Mouse (Mus musculus) heart, embryonic 13.5 days (tissue): Measurements from ENCODE around the gene Oxld1. TPM values are rescaled to one million over a fixed set of nuclear protein-coding genes. Genes with fewer than 3 reads are reported as not detected.

Experiments
- ATAC-seq: fragments of 200-750 bp; cut with Nextera tagmentation; 2 replicates; pipeline ENCODE4 v1.8.0; 2017; ENCODE audit warnings: moderate TSS enrichment; ENCODE audit not compliant: insufficient number of reproducible peaks, low FRiP score, low TSS enrichment; ENCODE audit errors: extremely low read depth
- H3K27ac ChIP-seq: fragments of 300-500 bp; sonication (generic); replicated peaks from 2 replicates; pipeline ENCODE4 v1.5.1; 2015; ENCODE audit warnings: moderate library complexity, mild to moderate bottlenecking, inconsistent platforms
- H3K27me3 ChIP-seq: fragments of 300-500 bp; sonication (generic); replicated peaks from 2 replicates; pipeline ENCODE4 v1.6.1; 2015; ENCODE audit warnings: mild to moderate bottlenecking, inconsistent platforms
- H3K36me3 ChIP-seq: fragments of 300-500 bp; sonication (generic); 2 replicates; pipeline ENCODE4 v1.6.1; 2015; ENCODE audit warnings: mild to moderate bottlenecking, inconsistent platforms
- H3K4me1 ChIP-seq: fragments of 300-500 bp; sonication (generic); 2 replicates; pipeline ENCODE4 v1.6.1; 2015; ENCODE audit warnings: inconsistent platforms
- H3K4me2 ChIP-seq: fragments of 300-500 bp; sonication (generic); 2 replicates; pipeline ENCODE4 v1.6.1; 2015; ENCODE audit warnings: inconsistent platforms, mild to moderate bottlenecking, moderate library complexity
- H3K4me3 ChIP-seq: fragments of 300-500 bp; sonication (generic); 2 replicates; pipeline ENCODE4 v1.5.1; 2015; ENCODE audit warnings: moderate library complexity, mild to moderate bottlenecking, inconsistent platforms
- H3K9ac ChIP-seq: fragments of 300-500 bp; sonication (generic); 2 replicates; pipeline ENCODE4 v1.6.1; 2015; ENCODE audit warnings: inconsistent platforms, mild to moderate bottlenecking, moderate library complexity
- H3K9me3 ChIP-seq: fragments of 300-500 bp; sonication (generic); 2 replicates; pipeline ENCODE4 v1.6.1; 2016; ENCODE audit warnings: inconsistent platforms
- WGBS: fragments of 180-500 bp; shearing (Covaris S2); methylation state at CpG from one replicate; pipeline ENCODE4 v1.1.7; 2015; ENCODE audit warnings: mixed read lengths; 5-methylcytosine and 5-hydroxymethylcytosine counted together
- polyA plus RNA-seq: library from polyadenylated mRNA; unstranded; fragments of >200 nt; fragmentation: Nextera tagmentation; extraction: Ambion mirVana; gene quantifications from 2 replicates; pipeline ENCODE4 v1.2.1, GENCODE M21; 2015

The Oxld1 gene
- polyA plus RNA-seq, 1 experiment from 2014 or later = 14.2 TPM

- Histone ChIP-seq H3K27ac (no peak overlapping the region), H3K36me3 (peaks cover 80% of the 10 kb centered on the region), H3K9ac (no peak overlapping the region), H3K27me3 (no peaks in the 10 kb centered on the region), H3K4me2 (no peak overlapping the region), H3K4me1 (peaks cover 10% of the 10 kb centered on the region), H3K9me3 (no peaks in the 10 kb centered on the region), H3K4me3 (no peak overlapping the region)
- WGBS = 95% methylated on average over 6 of the region's 6 CpGs
- ATAC-seq = no peak
These were observed 14.2 kb upstream of the Oxld1 start for GRCm38 (mm10) chr11:120472052-120472451.

GRCm38 (mm10) chr11:120467736-120468092, 9.8 kb upstream of the Oxld1 start:
- Histone ChIP-seq H3K4me2 (peak overlapping the region; percentile 95), H3K4me1 (peaks cover 25% of the 10 kb centered on the region), H3K9me3 (no peaks in the 10 kb centered on the region), H3K27ac (peak overlapping the region; percentile 46), H3K36me3 (peaks cover 67% of the 10 kb centered on the region), H3K9ac (peak overlapping the region; percentile 91), H3K27me3 (no peaks in the 10 kb centered on the region), H3K4me3 (peak overlapping the region; percentile 85)
- ATAC-seq = peak; percentile 45; the same call in 1 of the 2 replicates
- WGBS = 1% methylated on average over 33 of the region's 33 CpGs

GRCm38 (mm10) chr11:120467051-120467735, 9.3 kb upstream of the Oxld1 start, which contains the start of gene Arl16:
Arl16 (minus strand) TSS chr11:120467607.
- H3K9me3 ChIP-seq = no peaks in the 10 kb centered on the region
- H3K4me3 ChIP-seq = peak within 1 kb of the TSS; percentile 85
- peaks cover 25% of the 10 kb centered on the region for H3K4me1 ChIP-seq
- WGBS = under 1% methylated on average over 54 of the region's 54 CpGs
- peak; percentile 99 for ATAC-seq
- peak within 1 kb of the TSS; percentile 73 for H3K27ac ChIP-seq
- peak within 1 kb of the TSS; percentile 91 for H3K9ac ChIP-seq
- H3K36me3 ChIP-seq = peaks cover 67% of the 10 kb centered on the region
- peak within 1 kb of the TSS; percentile 95 for H3K4me2 ChIP-seq
- H3K27me3 ChIP-seq = no peaks in the 10 kb centered on the region

GRCm38 (mm10) chr11:120465521-120465920, 7.7 kb upstream of the Oxld1 start:
- peak overlapping the region; percentile 6; the same call in 1 of the 2 replicates for H3K27ac ChIP-seq
- peaks cover 25% of the 10 kb centered on the region for H3K4me1 ChIP-seq
- 78% methylated on average over 4 of the region's 4 CpGs for WGBS
- no peaks in the 10 kb centered on the region for H3K9me3 ChIP-seq
- peaks cover 67% of the 10 kb centered on the region for H3K36me3 ChIP-seq
- H3K4me3 ChIP-seq = peak overlapping the region; percentile 85
- peak overlapping the region; percentile 95 for H3K4me2 ChIP-seq
- no peak overlapping the region for H3K9ac ChIP-seq
- no peak for ATAC-seq
- H3K27me3 ChIP-seq = no peaks in the 10 kb centered on the region

- ATAC-seq = no peak
- H3K4me2 ChIP-seq = no peak overlapping the region
- H3K27ac ChIP-seq = no peak overlapping the region
- peaks cover 27% of the 10 kb centered on the region for H3K4me1 ChIP-seq
- peaks cover 64% of the 10 kb centered on the region for H3K36me3 ChIP-seq
- H3K27me3 ChIP-seq = no peaks in the 10 kb centered on the region
- H3K9me3 ChIP-seq = no peaks in the 10 kb centered on the region
- no peak overlapping the region for H3K9ac ChIP-seq
- WGBS = 88% methylated on average over 5 of the region's 5 CpGs
- H3K4me3 ChIP-seq = no peak overlapping the region
These were observed 6.5 kb upstream of the Oxld1 start for GRCm38 (mm10) chr11:120464365-120464764.

- Histone ChIP-seq H3K36me3 (peaks cover 62% of the 10 kb centered on the region), H3K9me3 (no peaks in the 10 kb centered on the region), H3K9ac (no peak overlapping the region), H3K27me3 (no peaks in the 10 kb centered on the region), H3K27ac (no peak overlapping the region), H3K4me1 (peaks cover 32% of the 10 kb centered on the region), H3K4me3 (no peak overlapping the region), H3K4me2 (no peak overlapping the region)
- no peak for ATAC-seq
- 89% methylated on average over 2 of the region's 2 CpGs for WGBS
These were observed 5.7 kb upstream of the Oxld1 start for GRCm38 (mm10) chr11:120463536-120463935.

- Histone ChIP-seq H3K4me1 (peaks cover 26% of the 10 kb centered on the region), H3K27me3 (no peaks in the 10 kb centered on the region), H3K4me2 (peak overlapping the region; percentile 97), H3K36me3 (peaks cover 56% of the 10 kb centered on the region), H3K9ac (peak overlapping the region; percentile 99), H3K9me3 (no peaks in the 10 kb centered on the region), H3K4me3 (peak overlapping the region; percentile 94), H3K27ac (peak overlapping the region; percentile 93; the same call in 1 of the 2 replicates)
- WGBS = 63% methylated on average over 6 of the region's 6 CpGs
- ATAC-seq = no peak
These were observed 1.2 kb upstream of the Oxld1 start for GRCm38 (mm10) chr11:120458847-120459597.

GRCm38 (mm10) chr11:120457370-120457769, 498 bp downstream of the Oxld1 start:
- no peak for ATAC-seq

GRCm38 (mm10) chr11:120455413-120455812, 2.5 kb downstream of the Oxld1 start:
- no peaks in the 10 kb centered on the region for H3K9me3 ChIP-seq
- H3K4me3 ChIP-seq = no peak overlapping the region
- H3K27me3 ChIP-seq = no peaks in the 10 kb centered on the region; the same call in 1 of the 2 replicates
- no peak overlapping the region for H3K27ac ChIP-seq
- 90% methylated on average over 7 of the region's 7 CpGs for WGBS
- H3K36me3 ChIP-seq = peaks cover 22% of the 10 kb centered on the region
- H3K4me1 ChIP-seq = peaks cover 26% of the 10 kb centered on the region
- no peak for ATAC-seq
- H3K4me2 ChIP-seq = no peak overlapping the region
- H3K9ac ChIP-seq = no peak overlapping the region

More at GRCm38 (mm10) chr11:120457370-120457769, 498 bp downstream of the Oxld1 start:
- Histone ChIP-seq H3K36me3 (peaks cover 40% of the 10 kb centered on the region), H3K27me3 (no peaks in the 10 kb centered on the region; the same call in 1 of the 2 replicates), H3K4me1 (peaks cover 26% of the 10 kb centered on the region), H3K27ac (peak overlapping the region; percentile 93), H3K4me2 (peak overlapping the region; percentile 97), H3K9me3 (no peaks in the 10 kb centered on the region), H3K9ac (peak overlapping the region; percentile 99), H3K4me3 (peak overlapping the region; percentile 94)
- 16% methylated on average over 14 of the region's 14 CpGs for WGBS

- H3K4me3 ChIP-seq = no peak overlapping the region
- H3K9me3 ChIP-seq = no peaks in the 10 kb centered on the region
- no peaks in the 10 kb centered on the region; the same call in 1 of the 2 replicates for H3K27me3 ChIP-seq
- no peak overlapping the region for H3K4me2 ChIP-seq
- 92% methylated on average over 4 of the region's 4 CpGs for WGBS
- H3K9ac ChIP-seq = no peak overlapping the region
- peaks cover 26% of the 10 kb centered on the region for H3K4me1 ChIP-seq
- peaks cover 19% of the 10 kb centered on the region for H3K36me3 ChIP-seq
- no peak for ATAC-seq
- no peak overlapping the region for H3K27ac ChIP-seq
These were observed 2.9 kb downstream of the Oxld1 start for GRCm38 (mm10) chr11:120454965-120455364.

GRCm38 (mm10) chr11:120453306-120453705, 4.6 kb downstream of the Oxld1 start, which contains the start of gene Pde6g:
Pde6g (minus strand) TSS chr11:120453500.
- Histone ChIP-seq H3K9ac (no peak within 1 kb of the TSS), H3K27me3 (no peaks in the 10 kb centered on the region; the same call in 1 of the 2 replicates), H3K4me3 (no peak within 1 kb of the TSS), H3K36me3 (peaks cover 12% of the 10 kb centered on the region), H3K4me1 (peaks cover 14% of the 10 kb centered on the region), H3K4me2 (no peak within 1 kb of the TSS), H3K9me3 (no peaks in the 10 kb centered on the region), H3K27ac (no peak within 1 kb of the TSS)
- no peak for ATAC-seq
- 75% methylated on average over 4 of the region's 4 CpGs for WGBS
